Mouse (Mus musculus): Measurements from ENCODE around the gene Gm44503. TPM values are rescaled to one million over a fixed set of nuclear protein-coding genes. Genes with fewer than 3 reads are reported as not detected.

Gm44503 gene
- total RNA-seq (2014; fragmentation: Nextera tagmentation) (not detected in 2 replicates), total RNA-seq (2017) (0.23 TPM in 1 of 2 replicates, not detected in the other), polyA plus RNA-seq (2012) (0.04 TPM in 1 of 2 replicates, not detected in the other)

DNA sequence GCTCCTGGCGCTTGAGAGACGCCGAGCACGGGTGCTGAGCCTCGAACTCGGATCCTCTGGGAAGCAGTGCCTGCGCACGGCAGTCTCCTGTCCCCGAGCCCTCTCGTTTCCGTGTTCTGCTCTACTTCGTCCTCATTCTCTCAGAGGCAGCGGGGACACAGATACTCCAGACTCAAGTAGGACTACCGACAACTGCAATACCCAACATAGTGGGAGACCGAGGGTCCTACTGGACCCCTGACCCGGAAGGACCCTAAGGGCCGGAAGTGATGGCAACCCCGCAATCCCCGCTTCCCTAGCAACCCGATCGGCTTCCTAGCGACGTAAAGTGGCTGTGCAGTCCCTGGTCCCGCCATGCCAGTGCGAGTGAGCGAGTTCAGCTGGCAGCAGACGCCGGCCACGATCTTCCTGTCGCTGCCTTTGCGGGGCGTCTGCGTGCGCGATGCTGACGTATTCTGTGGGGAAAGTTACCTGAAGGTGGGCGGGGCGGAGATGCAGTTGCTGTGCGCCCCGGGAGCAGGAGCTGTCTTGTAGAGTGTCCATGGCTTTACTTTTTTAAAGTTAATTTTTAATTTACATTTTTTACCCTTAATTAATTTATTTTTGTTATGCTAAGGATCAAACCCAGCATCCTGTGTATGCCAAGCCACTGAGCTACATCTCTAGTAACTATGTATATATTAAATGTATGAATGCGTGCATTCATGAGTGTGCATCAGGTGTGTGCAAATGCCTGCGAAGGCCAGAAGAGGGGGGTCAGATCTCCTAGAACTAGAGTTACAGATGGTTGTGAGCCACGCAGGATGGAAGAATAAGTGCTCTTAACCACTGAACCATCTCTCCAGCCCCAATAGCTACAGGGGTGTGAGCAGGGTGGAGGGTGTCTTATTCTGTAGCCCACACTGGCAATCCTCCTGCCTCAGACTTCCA lies at the start of gene Gm44503, which contains the start of gene Dyx1c1:
Gene Gm44503, plus strand, starts transcription at position 332 of the 930 bp plus-strand sequence.
Gene Dyx1c1, plus strand, starts transcription at position 265 of the 930 bp plus-strand sequence.
- ATAC-seq (ENCODE audit: extremely low read depth, insufficient number of reproducible peaks, low FRiP score, poor library complexity, severe bottlenecking), result peak; percentile 82
- H3K36me3 ChIP-seq (replicated peaks), result no peaks in the 10 kb centered on the region

DNA sequence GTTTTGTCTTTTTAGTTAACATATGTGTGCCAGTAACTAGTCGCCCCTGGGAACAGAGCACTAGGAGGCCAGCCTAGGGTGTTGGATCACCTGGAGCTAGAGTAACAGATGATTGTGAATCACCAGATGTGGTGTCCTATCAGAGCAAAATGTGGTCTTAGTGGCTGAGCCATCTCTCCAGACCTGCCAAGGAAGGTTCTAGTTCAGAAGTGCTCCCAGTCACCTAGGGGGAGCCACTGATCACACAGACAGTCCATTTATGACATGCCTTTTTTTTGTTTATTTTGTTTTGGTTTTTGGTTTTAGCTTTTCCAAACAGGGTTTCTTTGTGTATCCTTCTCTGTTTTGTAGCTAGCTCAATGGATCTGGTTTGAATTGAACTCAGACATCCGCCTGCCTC lies 47.3 kb upstream of the Gm44503 start:
- no peaks in the 10 kb centered on the region for H3K4me1 ChIP-seq (ENCODE audit: insufficient read depth, low read depth, low read length)
- no peaks in the 10 kb centered on the region; the same call in 1 of the 2 replicates for H3K27me3 ChIP-seq (ENCODE audit: insufficient read depth, low read length)
- TF ChIP-seq GATA2 (IDR thresholded peaks at IDR 0.05; ENCODE audit: borderline replicate concordance, low read depth, low read length) (no peak), GATA1 (IDR thresholded peaks at IDR 0.05; ENCODE audit: borderline replicate concordance, low read length) (no peak), CTCF (IDR thresholded peaks at IDR 0.05; ENCODE audit: low read depth, low read length) (no peak), TAL1 (conservative IDR thresholded peaks at IDR 0.05; ENCODE audit: low read depth, low read length) (no peak), POLR2AphosphoS5 (IDR thresholded peaks at IDR 0.05; ENCODE audit: insufficient replicate concordance, low read depth, low read length) (no peak)
- no peaks in the 10 kb centered on the region for H3K36me3 ChIP-seq (replicated peaks)
- ATAC-seq (ENCODE audit: extremely low read depth, insufficient number of reproducible peaks, low FRiP score, poor library complexity, severe bottlenecking) (no peak), DNase-seq (ENCODE audit: low spot score) (no peak)
- H3K4me3 ChIP-seq (ENCODE audit: low read depth, low read length), result no peak overlapping the region
- no peaks in the 10 kb centered on the region for H3K9me3 ChIP-seq (replicated peaks)

More for the DNA sequence above, at the start of gene Gm44503, which contains the start of gene Dyx1c1:
- H3K4me1 ChIP-seq (ENCODE audit: insufficient read depth, low read depth, low read length), result peaks cover 37% of the 10 kb centered on the region
- TF ChIP-seq TAL1 (conservative IDR thresholded peaks at IDR 0.05; ENCODE audit: low read depth, low read length) (no peak), GATA1 (IDR thresholded peaks at IDR 0.05; ENCODE audit: borderline replicate concordance, low read length) (no peak), CTCF (IDR thresholded peaks at IDR 0.05; ENCODE audit: low read depth, low read length) (no peak), POLR2AphosphoS5 (IDR thresholded peaks at IDR 0.05; ENCODE audit: insufficient replicate concordance, low read depth, low read length) (no peak), GATA2 (IDR thresholded peaks at IDR 0.05; ENCODE audit: borderline replicate concordance, low read depth, low read length) (no peak)
- peak within 1 kb of the TSS; percentile 78 for H3K4me3 ChIP-seq (ENCODE audit: low read depth, low read length)
- no peaks in the 10 kb centered on the region for H3K9me3 ChIP-seq (replicated peaks)
- no peaks in the 10 kb centered on the region for H3K27me3 ChIP-seq (ENCODE audit: insufficient read depth, low read length)
- DNase-seq (ENCODE audit: low spot score), result peak; percentile 74

DNA sequence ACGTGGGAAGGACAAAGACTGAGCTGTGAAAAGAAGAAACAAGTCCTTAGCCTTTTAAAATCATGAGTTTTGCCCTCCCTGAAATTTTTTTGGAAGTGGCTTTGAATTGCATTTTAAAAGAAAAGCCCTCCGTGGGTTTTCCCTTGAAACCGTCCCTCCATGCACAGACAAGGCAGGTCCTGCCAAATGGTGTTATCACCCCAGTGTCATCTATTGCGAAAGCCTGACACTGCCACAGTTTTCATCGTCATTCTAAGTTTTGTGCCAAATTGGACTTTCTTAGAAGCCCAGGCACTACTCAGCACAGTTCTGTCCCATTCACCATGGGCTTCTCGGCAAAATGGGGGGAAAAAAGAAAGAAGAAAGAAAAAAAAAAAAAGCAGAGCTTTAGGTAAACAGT lies 45.1 kb upstream of the Gm44503 start:
- no peak overlapping the region for H3K4me3 ChIP-seq (ENCODE audit: low read depth, low read length)
- no peak for ATAC-seq (ENCODE audit: extremely low read depth, insufficient number of reproducible peaks, low FRiP score, poor library complexity, severe bottlenecking)
- H3K4me1 ChIP-seq (ENCODE audit: insufficient read depth, low read depth, low read length), result no peaks in the 10 kb centered on the region
- H3K9me3 ChIP-seq (replicated peaks), result no peaks in the 10 kb centered on the region
- TF ChIP-seq CTCF (IDR thresholded peaks at IDR 0.05; ENCODE audit: low read depth, low read length), result no peak
- TF ChIP-seq GATA2 (IDR thresholded peaks at IDR 0.05; ENCODE audit: borderline replicate concordance, low read depth, low read length), result no peak
- no peak for TF ChIP-seq POLR2AphosphoS5 (IDR thresholded peaks at IDR 0.05; ENCODE audit: insufficient replicate concordance, low read depth, low read length)
- TF ChIP-seq GATA1 (IDR thresholded peaks at IDR 0.05; ENCODE audit: borderline replicate concordance, low read length), result no peak
- TF ChIP-seq TAL1 (conservative IDR thresholded peaks at IDR 0.05; ENCODE audit: low read depth, low read length), result no peak
- DNase-seq (ENCODE audit: low spot score), result no peak
- H3K27me3 ChIP-seq (ENCODE audit: insufficient read depth, low read length), result no peaks in the 10 kb centered on the region; the same call in 1 of the 2 replicates
- no peaks in the 10 kb centered on the region for H3K36me3 ChIP-seq (replicated peaks)

DNA sequence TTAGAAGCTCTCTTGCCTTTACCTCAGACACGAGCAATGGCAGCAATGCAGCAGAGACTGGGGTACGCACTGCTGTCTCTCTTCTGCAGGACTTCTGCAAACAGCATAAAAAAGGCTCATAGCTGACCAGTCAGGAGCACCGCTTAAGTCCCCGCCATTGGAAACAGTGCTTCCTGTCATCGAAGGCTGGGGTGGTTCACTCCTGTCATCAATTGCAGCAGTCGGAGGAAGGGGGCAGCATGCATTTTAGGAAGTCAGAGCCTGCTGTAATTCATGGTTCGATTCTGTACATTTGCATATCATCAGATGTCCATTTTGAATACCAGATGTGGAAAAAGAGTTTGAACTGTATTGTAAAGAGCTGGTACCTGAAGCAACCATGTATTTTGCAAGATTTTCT lies 42.9 kb upstream of the Gm44503 start:
- Histone ChIP-seq H3K36me3 (replicated peaks) (no peaks in the 10 kb centered on the region), H3K9me3 (replicated peaks) (no peaks in the 10 kb centered on the region), H3K4me1 (ENCODE audit: insufficient read depth, low read depth, low read length) (no peaks in the 10 kb centered on the region), H3K4me3 (ENCODE audit: low read depth, low read length) (no peak overlapping the region), H3K27me3 (ENCODE audit: insufficient read depth, low read length) (no peaks in the 10 kb centered on the region; the same call in none of the 2 replicates)
- ATAC-seq (ENCODE audit: extremely low read depth, insufficient number of reproducible peaks, low FRiP score, poor library complexity, severe bottlenecking) (no peak), DNase-seq (ENCODE audit: low spot score) (no peak)
- TF ChIP-seq GATA2 (IDR thresholded peaks at IDR 0.05; ENCODE audit: borderline replicate concordance, low read depth, low read length) (no peak), GATA1 (IDR thresholded peaks at IDR 0.05; ENCODE audit: borderline replicate concordance, low read length) (no peak), POLR2AphosphoS5 (IDR thresholded peaks at IDR 0.05; ENCODE audit: insufficient replicate concordance, low read depth, low read length) (no peak), TAL1 (conservative IDR thresholded peaks at IDR 0.05; ENCODE audit: low read depth, low read length) (no peak), CTCF (IDR thresholded peaks at IDR 0.05; ENCODE audit: low read depth, low read length) (no peak)

- ATAC-seq (ENCODE audit: extremely low read depth, insufficient number of reproducible peaks, low FRiP score, poor library complexity, severe bottlenecking), result no peak
- no peak overlapping the region for H3K4me3 ChIP-seq (ENCODE audit: low read depth, low read length)
- DNase-seq (ENCODE audit: low spot score), result no peak
- H3K36me3 ChIP-seq (replicated peaks), result no peaks in the 10 kb centered on the region
- H3K27me3 ChIP-seq (ENCODE audit: insufficient read depth, low read length), result peaks cover 9% of the 10 kb centered on the region
- H3K4me1 ChIP-seq (ENCODE audit: insufficient read depth, low read depth, low read length), result no peaks in the 10 kb centered on the region
- peaks cover 5% of the 10 kb centered on the region for H3K9me3 ChIP-seq (replicated peaks)
- TF ChIP-seq GATA1 (IDR thresholded peaks at IDR 0.05; ENCODE audit: borderline replicate concordance, low read length), result no peak
Observed at GRCm38 (mm10) chr9:72923068-72923467, 35.6 kb upstream of the Gm44503 start.

All from G1E (cell line).